ENCODE assay signal across 13 mouse cellular contexts in the genomic region with DNA sequence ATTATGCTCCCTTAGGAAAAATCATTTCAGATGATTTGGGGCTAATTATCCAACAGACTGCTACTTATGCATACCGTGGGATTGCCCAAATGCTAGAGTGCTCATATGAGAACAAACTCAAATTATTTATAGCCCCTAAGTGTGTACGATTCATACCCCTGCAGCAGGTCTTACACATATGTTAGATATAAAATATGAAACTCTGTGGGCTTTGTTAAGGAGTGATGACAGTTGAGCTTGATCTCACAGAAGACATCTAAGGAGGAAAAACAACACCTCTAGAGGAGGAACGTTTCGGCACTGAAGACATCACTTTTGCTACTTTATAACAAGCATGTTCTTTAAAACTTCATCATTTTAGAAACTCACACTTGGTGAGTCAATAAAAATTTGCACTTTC.
"Had no signal": no experiment of that assay in that cellular context is flagged by ENCODE, and none has a peak within 500 bp of the region (broad histone marks: within the 10 kb centered on the region; RNA-seq: fewer than 3 reads in every experiment).

No protein-coding gene starts in this region.

- DNase-seq: lung, adult 18-20 months; lung, embryonic 14.5 days; lung, postnatal 10 days; lung, postnatal 4 days; midbrain, embryonic 14.5 days; retina, postnatal 1 day; right cerebral cortex, adult 18-20 months; right cerebral cortex, postnatal 25 days; right cerebral cortex, postnatal 4 days; spleen, adult 18-20 months; thymus, adult 18-20 months; thymus, postnatal 14 days; thymus, postnatal 36 days had no signal
